Mouse (Mus musculus): ENCODE results near the gene Pfdn6. TPM values are rescaled to one million over a fixed set of nuclear protein-coding genes. Genes with fewer than 3 reads are reported as not detected.

Gene Pfdn6
- total and polyA plus RNA-seq, 2 experiments from 2014 or later: 25.2 to 168 TPM

GRCm38 (mm10) chr17:33916294-33916693, 23.8 kb downstream of the Pfdn6 start:
- H3K27ac ChIP-seq: peak overlapping the region; percentile 69
- H3K9ac ChIP-seq (replicated peaks; ENCODE audit: low read length): peak overlapping the region; percentile 58
- H3K4me3 ChIP-seq (ENCODE audit: low read length): peak overlapping the region; percentile 58
- H3K27me3 ChIP-seq (ENCODE audit: insufficient read depth, low read length): no peaks in the 10 kb centered on the region
- ATAC-seq: peak; percentile 24
- peak; percentile 73 for DNase-seq (ENCODE audit: low spot score)
- no peak for TF ChIP-seq CTCF (IDR thresholded peaks at IDR 0.05; ENCODE audit: low read depth)
- H3K36me3 ChIP-seq (ENCODE audit: insufficient read depth, low read length): peaks cover 28% of the 10 kb centered on the region
- H3K4me2 ChIP-seq (ENCODE audit: low read depth, low read length): peak overlapping the region; percentile 76
- WGBS: under 1% methylated on average over 13 of the region's 20 CpGs
- no peaks in the 10 kb centered on the region for H3K9me3 ChIP-seq (ENCODE audit: low read length)
- H3K4me1 ChIP-seq (ENCODE audit: insufficient read depth, low read length): 0 out of 2 replicates have a peak, but pooled peaks cover 5% of the 10 kb centered on the region

- H3K9ac ChIP-seq (replicated peaks; ENCODE audit: low read length): peak within 1 kb of the TSS; percentile 58
- H3K4me3 ChIP-seq (ENCODE audit: low read length): peak within 1 kb of the TSS; percentile 58
- DNase-seq (ENCODE audit: low spot score): peak; percentile 98
- TF ChIP-seq CTCF (IDR thresholded peaks at IDR 0.05; ENCODE audit: low read depth): no peak
- peak within 1 kb of the TSS; percentile 76 for H3K4me2 ChIP-seq (ENCODE audit: low read depth, low read length)
- H3K27ac ChIP-seq: peak within 1 kb of the TSS; percentile 69
- peaks cover 30% of the 10 kb centered on the region for H3K36me3 ChIP-seq (ENCODE audit: insufficient read depth, low read length)
- WGBS: under 1% methylated on average over 31 of the region's 34 CpGs
- no peaks in the 10 kb centered on the region for H3K27me3 ChIP-seq (ENCODE audit: insufficient read depth, low read length)
- H3K4me1 ChIP-seq (ENCODE audit: insufficient read depth, low read length): 0 out of 2 replicates have a peak, but pooled peaks cover 5% of the 10 kb centered on the region
- ATAC-seq: peak; percentile 94
- H3K9me3 ChIP-seq (ENCODE audit: low read length): no peaks in the 10 kb centered on the region
These were observed 24.4 kb downstream of the Pfdn6 start, which contains the start of the genes Tapbp and Zbtb22 for GRCm38 (mm10) chr17:33915671-33916250. Gene Tapbp, plus strand, starts transcription at chr17:33915899. Gene Zbtb22, plus strand, starts transcription at chr17:33915904.

DNA sequence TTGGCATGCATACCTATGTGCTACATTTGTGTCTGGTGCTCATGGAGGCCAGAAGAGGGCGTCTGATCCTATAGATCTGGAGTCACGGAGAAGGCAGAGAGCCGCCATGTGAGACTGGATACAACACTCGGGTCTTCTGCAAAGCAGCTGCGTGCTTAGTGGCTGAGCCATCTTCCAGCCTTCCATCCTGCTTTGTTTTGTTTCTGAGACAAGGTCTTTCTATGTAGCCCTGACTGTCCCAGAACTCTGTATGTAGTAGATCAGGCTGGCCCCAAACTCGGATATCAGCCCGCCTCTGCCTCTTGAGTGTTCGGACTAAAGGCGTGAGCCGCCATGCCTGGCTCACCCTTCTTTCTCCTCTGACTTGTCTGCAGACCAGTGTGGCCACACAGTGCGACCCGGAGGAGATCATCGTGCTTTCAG, 25.2 kb downstream of the Pfdn6 start:
- Histone ChIP-seq H3K9ac (replicated peaks; ENCODE audit: low read length) (no peak overlapping the region), H3K4me1 (ENCODE audit: insufficient read depth, low read length) (0 out of 2 replicates have a peak, but pooled peaks cover 11% of the 10 kb centered on the region), H3K36me3 (ENCODE audit: insufficient read depth, low read length) (peaks cover 30% of the 10 kb centered on the region), H3K9me3 (ENCODE audit: low read length) (no peaks in the 10 kb centered on the region), H3K27ac (no peak overlapping the region), H3K4me2 (ENCODE audit: low read depth, low read length) (no peak overlapping the region), H3K4me3 (ENCODE audit: low read length) (no peak overlapping the region), H3K27me3 (ENCODE audit: insufficient read depth, low read length) (no peaks in the 10 kb centered on the region)
- TF ChIP-seq CTCF (IDR thresholded peaks at IDR 0.05; ENCODE audit: low read depth): peak; percentile 17; the same call in 1 of the 2 replicates
- DNase-seq (ENCODE audit: low spot score): no peak
- no peak for ATAC-seq
- 62% methylated on average over 13 of the region's 13 CpGs for WGBS

GRCm38 (mm10) chr17:33913905-33914304, 26.2 kb downstream of the Pfdn6 start:
- no peaks in the 10 kb centered on the region for H3K27me3 ChIP-seq (ENCODE audit: insufficient read depth, low read length)
- no peak overlapping the region for H3K9ac ChIP-seq (replicated peaks; ENCODE audit: low read length)
- no peak overlapping the region for H3K4me3 ChIP-seq (ENCODE audit: low read length)
- no peak overlapping the region for H3K4me2 ChIP-seq (ENCODE audit: low read depth, low read length)
- H3K36me3 ChIP-seq (ENCODE audit: insufficient read depth, low read length): peaks cover 30% of the 10 kb centered on the region
- no peak for ATAC-seq
- DNase-seq (ENCODE audit: low spot score): no peak
- no peaks in the 10 kb centered on the region for H3K9me3 ChIP-seq (ENCODE audit: low read length)
- TF ChIP-seq CTCF (IDR thresholded peaks at IDR 0.05; ENCODE audit: low read depth): no peak
- no peak overlapping the region for H3K27ac ChIP-seq
- 0 out of 2 replicates have a peak, but pooled peaks cover 6% of the 10 kb centered on the region for H3K4me1 ChIP-seq (ENCODE audit: insufficient read depth, low read length)
- WGBS: 92% methylated on average over 8 of the region's 8 CpGs

DNA sequence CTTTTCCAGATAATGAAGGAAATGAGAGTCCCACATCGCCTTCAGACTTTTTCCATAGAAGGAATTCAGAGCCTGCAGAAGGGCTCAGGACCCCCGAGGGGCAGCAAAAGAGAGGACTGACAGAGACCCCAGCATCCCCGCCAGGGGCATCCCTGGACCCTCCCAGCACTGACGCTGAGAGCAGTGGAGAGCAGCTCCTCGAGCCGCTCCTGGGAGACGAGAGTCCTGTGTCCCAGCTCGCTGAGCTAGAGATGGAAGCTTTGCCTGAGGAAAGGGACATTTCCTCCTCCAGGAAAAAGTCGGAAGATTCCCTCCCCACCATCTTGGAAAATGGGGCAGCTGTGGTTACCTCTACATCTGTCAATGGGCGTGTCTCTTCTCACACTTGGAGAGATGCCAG, 26.9 kb downstream of the Pfdn6 start:
- Histone ChIP-seq H3K4me1 (ENCODE audit: insufficient read depth, low read length) (0 out of 2 replicates have a peak, but pooled peaks cover 6% of the 10 kb centered on the region), H3K4me2 (ENCODE audit: low read depth, low read length) (no peak overlapping the region), H3K27ac (no peak overlapping the region), H3K4me3 (ENCODE audit: low read length) (no peak overlapping the region), H3K36me3 (ENCODE audit: insufficient read depth, low read length) (peaks cover 30% of the 10 kb centered on the region), H3K27me3 (ENCODE audit: insufficient read depth, low read length) (no peaks in the 10 kb centered on the region), H3K9ac (replicated peaks; ENCODE audit: low read length) (no peak overlapping the region), H3K9me3 (ENCODE audit: low read length) (no peaks in the 10 kb centered on the region)
- ATAC-seq (no peak), DNase-seq (ENCODE audit: low spot score) (no peak)
- 90% methylated on average over 10 of the region's 10 CpGs for WGBS
- TF ChIP-seq CTCF (IDR thresholded peaks at IDR 0.05; ENCODE audit: low read depth): no peak

- no peak overlapping the region for H3K9ac ChIP-seq (replicated peaks; ENCODE audit: low read length)
- H3K4me2 ChIP-seq (ENCODE audit: low read depth, low read length): no peak overlapping the region
- H3K36me3 ChIP-seq (ENCODE audit: insufficient read depth, low read length): peaks cover 30% of the 10 kb centered on the region
- H3K27ac ChIP-seq: no peak overlapping the region
- ATAC-seq: no peak
- DNase-seq (ENCODE audit: low spot score): no peak
- TF ChIP-seq CTCF (IDR thresholded peaks at IDR 0.05; ENCODE audit: low read depth): no peak
- no peaks in the 10 kb centered on the region for H3K9me3 ChIP-seq (ENCODE audit: low read length)
- no peaks in the 10 kb centered on the region for H3K27me3 ChIP-seq (ENCODE audit: insufficient read depth, low read length)
- WGBS: 88% methylated on average over 28 of the region's 28 CpGs
- H3K4me1 ChIP-seq (ENCODE audit: insufficient read depth, low read length): 0 out of 2 replicates have a peak, but pooled peaks cover 6% of the 10 kb centered on the region
- no peak overlapping the region for H3K4me3 ChIP-seq (ENCODE audit: low read length)
These were observed 28.2 kb downstream of the Pfdn6 start for GRCm38 (mm10) chr17:33911813-33912414.

Data from hindbrain, postnatal 0 days (tissue).